Mouse (Mus musculus) CH12F3 (cell line): Measurements from ENCODE around the gene Col2a1.

Experiments used
- in situ Hi-C: fragments of 300-500 bp; cut with MboI; formaldehyde crosslinking; loops from 2 replicates; pipeline ENCODE4 v1.14.3; 2020; ENCODE audit warnings: low sequenced_read_pairs

Gene Col2a1

DNA sequence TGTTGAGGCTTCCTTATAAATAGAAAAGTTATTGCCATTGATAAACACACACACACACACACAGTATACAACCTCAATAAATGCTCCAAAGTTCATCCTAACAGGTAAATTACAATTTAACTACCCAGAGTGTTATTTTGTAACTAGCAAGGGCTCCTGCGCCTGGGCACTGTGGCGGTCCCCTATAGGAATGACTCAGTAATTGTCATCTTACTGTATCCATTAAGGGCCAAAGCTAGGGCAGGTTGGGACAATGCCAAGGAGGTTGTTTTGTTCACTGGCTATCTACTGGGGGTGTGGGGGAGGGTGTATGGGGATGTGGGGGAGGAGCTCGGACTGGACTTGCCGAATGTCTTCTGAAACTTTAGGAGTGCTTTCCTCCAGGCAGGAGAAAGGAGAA is 77.5 kb downstream of the Col2a1 start:
- in situ Hi-C loops, result no loop called here
